Mouse (Mus musculus) heart, postnatal 14 days (tissue): Measurements from ENCODE around the gene Ide. TPM values are rescaled to one million over a fixed set of nuclear protein-coding genes. Genes with fewer than 3 reads are reported as not detected.

ENCODE experiments used
- DNase-seq, 2 experiments: peaks; one replicate each; pipeline ENCODE4 v3.0.0; 2021 to 2022
- intact Hi-C: fragments of 180-260 bp; cut with DNase I; formaldehyde crosslinking; loops from one replicate; pipeline ENCODE4 v1.15.1; 2025
- total RNA-seq, 2 experiments: library from RNA; stranded (reverse); gene quantifications; 2 replicates each; pipeline ENCODE4 v1.2.3; 2021

The Ide gene
- total RNA-seq, 2 experiments from 2014 or later: 82.9 to 86.3 TPM

- intact Hi-C loops: no loop called here
Observed at GRCm38 (mm10) chr19:37340495-37340894, 2.8 kb upstream of the Ide start.

GRCm38 (mm10) chr19:37335392-37335791, 2.3 kb downstream of the Ide start:
- no peak for DNase-seq
- intact Hi-C loops: no loop called here

More at GRCm38 (mm10) chr19:37340495-37340894, 2.8 kb upstream of the Ide start:
- no peak for DNase-seq

- DNase-seq: no peak
- intact Hi-C loops: no loop called here
Observed at GRCm38 (mm10) chr19:37333357-37333756, 4.3 kb downstream of the Ide start.

- intact Hi-C loops: no loop called here
- no peak for DNase-seq
Observed at GRCm38 (mm10) chr19:37332726-37333125, 4.9 kb downstream of the Ide start.

- intact Hi-C loops: no loop called here
- DNase-seq: no peak
Observed at GRCm38 (mm10) chr19:37327216-37327615, 10.4 kb downstream of the Ide start.

GRCm38 (mm10) chr19:37323566-37323965, 14.1 kb downstream of the Ide start:
- intact Hi-C loops: no loop called here
- no peak for DNase-seq

- DNase-seq: peak; percentile 54 to 62
- intact Hi-C loops: no loop called here
Observed at GRCm38 (mm10) chr19:37320802-37321619, 16.6 kb downstream of the Ide start.

GRCm38 (mm10) chr19:37317359-37317758, 20.3 kb downstream of the Ide start:
- intact Hi-C loops: no loop called here
- DNase-seq: peak in 1 of 2 experiments; percentile 36

- intact Hi-C loops: no loop called here
- DNase-seq: peak; percentile 45 to 75
Observed at GRCm38 (mm10) chr19:37315091-37315490, 22.6 kb downstream of the Ide start.

GRCm38 (mm10) chr19:37311426-37311825, 26.2 kb downstream of the Ide start:
- intact Hi-C loops: no loop called here
- no peak for DNase-seq

GRCm38 (mm10) chr19:37310133-37310532, 27.5 kb downstream of the Ide start:
- intact Hi-C loops: no loop called here
- DNase-seq: no peak

GRCm38 (mm10) chr19:37308941-37309340, 28.7 kb downstream of the Ide start:
- intact Hi-C loops: no loop called here
- no peak for DNase-seq

- DNase-seq: no peak
- intact Hi-C loops: no loop called here
Observed at GRCm38 (mm10) chr19:37307826-37308545, 29.7 kb downstream of the Ide start.

- intact Hi-C loops: no loop called here
- no peak for DNase-seq
Observed at GRCm38 (mm10) chr19:37306176-37306575, 31.5 kb downstream of the Ide start.

GRCm38 (mm10) chr19:37304866-37305265, 32.8 kb downstream of the Ide start:
- intact Hi-C loops: no loop called here

GRCm38 (mm10) chr19:37304006-37304405, 33.6 kb downstream of the Ide start:
- no peak for DNase-seq
- intact Hi-C loops: no loop called here

More at GRCm38 (mm10) chr19:37304866-37305265, 32.8 kb downstream of the Ide start:
- DNase-seq: no peak

- DNase-seq: no peak
- intact Hi-C loops: no loop called here
Observed at GRCm38 (mm10) chr19:37301733-37302132, 35.9 kb downstream of the Ide start.

GRCm38 (mm10) chr19:37291676-37292075, 46.0 kb downstream of the Ide start:
- intact Hi-C loops: no loop called here
- peak in 1 of 2 experiments; percentile 36 for DNase-seq

GRCm38 (mm10) chr19:37290906-37291305, 46.7 kb downstream of the Ide start:
- DNase-seq: no peak
- intact Hi-C loops: no loop called here

- intact Hi-C loops: no loop called here
- DNase-seq: no peak
Observed at GRCm38 (mm10) chr19:37284775-37285174, 52.9 kb downstream of the Ide start.

GRCm38 (mm10) chr19:37283166-37283565, 54.5 kb downstream of the Ide start:
- intact Hi-C loops: no loop called here
- no peak for DNase-seq

GRCm38 (mm10) chr19:37281710-37282109, 55.9 kb downstream of the Ide start:
- intact Hi-C loops: no loop called here

More at GRCm38 (mm10) chr19:37281710-37282109, 55.9 kb downstream of the Ide start:
- no peak for DNase-seq
